Mouse (Mus musculus) limb, embryonic 15.5 days (tissue): Measurements from ENCODE around the gene Creb3. TPM values are rescaled to one million over a fixed set of nuclear protein-coding genes. Genes with fewer than 3 reads are reported as not detected.

Source experiments
- ATAC-seq: fragments of 200-750 bp; cut with Nextera tagmentation; 2 replicates; pipeline ENCODE4 v1.8.0; 2017; ENCODE audit warnings: low read depth, moderate TSS enrichment; ENCODE audit not compliant: insufficient number of reproducible peaks, low FRiP score, low TSS enrichment
- H3K27ac ChIP-seq: fragments of 300-500 bp; sonication (generic); 2 replicates; pipeline ENCODE4 v1.5.1; 2015; ENCODE audit warnings: moderate library complexity, mild to moderate bottlenecking, inconsistent platforms
- H3K27me3 ChIP-seq: fragments of 300-500 bp; sonication (generic); 2 replicates; pipeline ENCODE4 v1.6.1; 2015; ENCODE audit warnings: inconsistent platforms
- H3K36me3 ChIP-seq: fragments of 300-500 bp; sonication (generic); 2 replicates; pipeline ENCODE4 v1.6.1; 2015; ENCODE audit warnings: inconsistent platforms
- H3K4me1 ChIP-seq: fragments of 300-500 bp; sonication (generic); 2 replicates; pipeline ENCODE4 v1.6.1; 2015; ENCODE audit warnings: inconsistent platforms
- H3K4me2 ChIP-seq: fragments of 300-500 bp; sonication (generic); 2 replicates; pipeline ENCODE4 v1.6.1; 2015; ENCODE audit warnings: mild to moderate bottlenecking, inconsistent platforms
- H3K4me3 ChIP-seq: fragments of 300-500 bp; sonication (generic); 2 replicates; pipeline ENCODE4 v1.5.1; 2015; ENCODE audit warnings: mild to moderate bottlenecking, inconsistent platforms
- H3K9ac ChIP-seq: fragments of 300-500 bp; sonication (generic); 2 replicates; pipeline ENCODE4 v1.6.1; 2015; ENCODE audit warnings: inconsistent platforms
- H3K9me3 ChIP-seq: fragments of 300-500 bp; sonication (generic); 2 replicates; pipeline ENCODE4 v1.6.1; 2016; ENCODE audit warnings: inconsistent platforms
- WGBS: fragments of 180-500 bp; shearing (Covaris S2); methylation state at CpG from one replicate; pipeline ENCODE4 v1.1.7; 2015; 5-methylcytosine and 5-hydroxymethylcytosine counted together
- polyA plus RNA-seq: library from polyadenylated mRNA; unstranded; fragments of >200 nt; fragmentation: Nextera tagmentation; extraction: Ambion mirVana; gene quantifications from 2 replicates; pipeline ENCODE4 v1.2.1, GENCODE M21; 2015

Gene Creb3
- 87.9 and 96.8 TPM in 2 replicates for polyA plus RNA-seq

- H3K9me3 ChIP-seq: no peaks in the 10 kb centered on the region
- peaks cover 42% of the 10 kb centered on the region for H3K36me3 ChIP-seq
- peak; percentile 92 for ATAC-seq
- H3K9ac ChIP-seq: peak within 1 kb of the TSS; percentile 89
- peak within 1 kb of the TSS; percentile 99 for H3K27ac ChIP-seq
- H3K4me2 ChIP-seq: peak within 1 kb of the TSS; percentile 75
- under 1% methylated on average over 62 of the region's 62 CpGs for WGBS
- peak within 1 kb of the TSS; percentile 70 for H3K4me3 ChIP-seq
- H3K27me3 ChIP-seq: no peaks in the 10 kb centered on the region
- H3K4me1 ChIP-seq: peaks cover 51% of the 10 kb centered on the region
Observed at GRCm38 (mm10) chr4:43561997-43562768, at the start of gene Creb3, which contains the start of gene Tln1. TSS of gene Creb3 (plus strand) at chr4:43562332. TSS of gene Tln1 (minus strand) at chr4:43562691.

- 55% methylated on average over 7 of the region's 7 CpGs for WGBS
- H3K4me2 ChIP-seq: no peak overlapping the region
Observed at GRCm38 (mm10) chr4:43512653-43513052, 49.5 kb upstream of the Creb3 start.

GRCm38 (mm10) chr4:43513300-43513699 lies 48.8 kb upstream of the Creb3 start:
- Histone ChIP-seq H3K4me3 (no peak overlapping the region), H3K9ac (no peak overlapping the region), H3K36me3 (peaks cover 12% of the 10 kb centered on the region; the same call in 1 of the 2 replicates), H3K27ac (no peak overlapping the region), H3K4me2 (no peak overlapping the region), H3K9me3 (no peaks in the 10 kb centered on the region), H3K4me1 (peaks cover 15% of the 10 kb centered on the region), H3K27me3 (no peaks in the 10 kb centered on the region)
- 90% methylated on average over 4 of the region's 4 CpGs for WGBS
- no peak for ATAC-seq

More at GRCm38 (mm10) chr4:43512653-43513052, 49.5 kb upstream of the Creb3 start:
- H3K9ac ChIP-seq: no peak overlapping the region
- no peaks in the 10 kb centered on the region for H3K9me3 ChIP-seq
- H3K27ac ChIP-seq: no peak overlapping the region
- no peaks in the 10 kb centered on the region for H3K27me3 ChIP-seq
- no peak for ATAC-seq
- peaks cover 8% of the 10 kb centered on the region; the same call in 1 of the 2 replicates for H3K36me3 ChIP-seq
- H3K4me1 ChIP-seq: peaks cover 21% of the 10 kb centered on the region
- H3K4me3 ChIP-seq: no peak overlapping the region

GRCm38 (mm10) chr4:43513791-43514190 lies 48.3 kb upstream of the Creb3 start:
- Histone ChIP-seq H3K9me3 (no peaks in the 10 kb centered on the region), H3K27ac (no peak overlapping the region), H3K27me3 (0 out of 2 replicates have a peak, but pooled peaks cover 1% of the 10 kb centered on the region), H3K4me1 (peaks cover 13% of the 10 kb centered on the region), H3K9ac (no peak overlapping the region), H3K4me3 (no peak overlapping the region), H3K36me3 (peaks cover 12% of the 10 kb centered on the region; the same call in 1 of the 2 replicates), H3K4me2 (no peak overlapping the region)
- WGBS: 58% methylated on average over 4 of the region's 4 CpGs
- ATAC-seq: no peak

GRCm38 (mm10) chr4:43515764-43516708 lies 46.1 kb upstream of the Creb3 start:
- no peak overlapping the region for H3K4me2 ChIP-seq
- H3K36me3 ChIP-seq: peaks cover 12% of the 10 kb centered on the region
- 0 out of 2 replicates have a peak, but pooled peaks cover 8% of the 10 kb centered on the region for H3K27me3 ChIP-seq
- H3K4me1 ChIP-seq: peaks cover 22% of the 10 kb centered on the region
- 71% methylated on average over 11 of the region's 11 CpGs for WGBS
- no peak for ATAC-seq
- no peaks in the 10 kb centered on the region for H3K9me3 ChIP-seq
- no peak overlapping the region for H3K4me3 ChIP-seq
- no peak overlapping the region for H3K27ac ChIP-seq
- no peak overlapping the region for H3K9ac ChIP-seq

- 31% methylated on average over 10 of the region's 10 CpGs for WGBS
Observed at GRCm38 (mm10) chr4:43519551-43519950, 42.6 kb upstream of the Creb3 start.

GRCm38 (mm10) chr4:43519956-43520355 lies 42.2 kb upstream of the Creb3 start:
- H3K9ac ChIP-seq: no peak overlapping the region
- peaks cover 51% of the 10 kb centered on the region for H3K4me1 ChIP-seq
- 0 out of 2 replicates have a peak, but pooled peaks cover 8% of the 10 kb centered on the region for H3K27me3 ChIP-seq
- peak overlapping the region; percentile 31 for H3K4me2 ChIP-seq
- H3K4me3 ChIP-seq: 0 out of 2 replicates have a peak overlapping the region, but pooled peaks have one; percentile 7
- no peak overlapping the region for H3K27ac ChIP-seq
- H3K36me3 ChIP-seq: peaks cover 12% of the 10 kb centered on the region
- H3K9me3 ChIP-seq: no peaks in the 10 kb centered on the region
- ATAC-seq: no peak
- WGBS: 11% methylated on average over 6 of the region's 6 CpGs

More at GRCm38 (mm10) chr4:43519551-43519950, 42.6 kb upstream of the Creb3 start:
- H3K4me1 ChIP-seq: peaks cover 52% of the 10 kb centered on the region
- H3K27ac ChIP-seq: no peak overlapping the region
- H3K4me2 ChIP-seq: peak overlapping the region; percentile 31
- no peak for ATAC-seq
- H3K36me3 ChIP-seq: peaks cover 12% of the 10 kb centered on the region
- H3K27me3 ChIP-seq: 0 out of 2 replicates have a peak, but pooled peaks cover 8% of the 10 kb centered on the region
- H3K9ac ChIP-seq: no peak overlapping the region
- 0 out of 2 replicates have a peak overlapping the region, but pooled peaks have one; percentile 7 for H3K4me3 ChIP-seq
- no peaks in the 10 kb centered on the region for H3K9me3 ChIP-seq

- Histone ChIP-seq H3K4me2 (no peak overlapping the region), H3K9ac (no peak overlapping the region), H3K4me3 (no peak overlapping the region), H3K36me3 (peaks cover 27% of the 10 kb centered on the region), H3K27ac (no peak overlapping the region), H3K27me3 (0 out of 2 replicates have a peak, but pooled peaks cover 5% of the 10 kb centered on the region), H3K4me1 (peaks cover 17% of the 10 kb centered on the region), H3K9me3 (no peaks in the 10 kb centered on the region)
- WGBS: 66% methylated on average over 5 of the region's 5 CpGs
- no peak for ATAC-seq
Observed at GRCm38 (mm10) chr4:43527880-43528279, 34.3 kb upstream of the Creb3 start.

GRCm38 (mm10) chr4:43528487-43528886 lies 33.6 kb upstream of the Creb3 start:
- Histone ChIP-seq H3K4me2 (no peak overlapping the region), H3K27ac (no peak overlapping the region), H3K27me3 (0 out of 2 replicates have a peak, but pooled peaks cover 5% of the 10 kb centered on the region), H3K36me3 (peaks cover 33% of the 10 kb centered on the region), H3K9ac (no peak overlapping the region), H3K4me1 (peaks cover 11% of the 10 kb centered on the region), H3K4me3 (no peak overlapping the region), H3K9me3 (no peaks in the 10 kb centered on the region)
- no peak for ATAC-seq
- 79% methylated on average over 9 of the region's 9 CpGs for WGBS

- no peak overlapping the region for H3K4me3 ChIP-seq
- H3K27ac ChIP-seq: no peak overlapping the region
- H3K9me3 ChIP-seq: no peaks in the 10 kb centered on the region
- peaks cover 49% of the 10 kb centered on the region for H3K36me3 ChIP-seq
- no peak overlapping the region for H3K4me2 ChIP-seq
- 65% methylated on average over 8 of the region's 8 CpGs for WGBS
- no peak for ATAC-seq
- H3K4me1 ChIP-seq: no peaks in the 10 kb centered on the region
- H3K9ac ChIP-seq: no peak overlapping the region
- 0 out of 2 replicates have a peak, but pooled peaks cover 5% of the 10 kb centered on the region for H3K27me3 ChIP-seq
Observed at GRCm38 (mm10) chr4:43530081-43530501, 32.0 kb upstream of the Creb3 start.

GRCm38 (mm10) chr4:43530581-43530980 lies 31.6 kb upstream of the Creb3 start:
- ATAC-seq: no peak
- H3K27me3 ChIP-seq: 0 out of 2 replicates have a peak, but pooled peaks cover under 1% of the 10 kb centered on the region
- H3K9ac ChIP-seq: no peak overlapping the region
- no peaks in the 10 kb centered on the region for H3K9me3 ChIP-seq
- no peak overlapping the region for H3K27ac ChIP-seq
- no peak overlapping the region for H3K4me3 ChIP-seq
- H3K4me2 ChIP-seq: no peak overlapping the region
- no peaks in the 10 kb centered on the region for H3K4me1 ChIP-seq
- 24% methylated on average over 7 of the region's 7 CpGs for WGBS
- H3K36me3 ChIP-seq: peaks cover 54% of the 10 kb centered on the region
